Mouse (Mus musculus): ENCODE results near the gene Gm20605. TPM values are rescaled to one million over a fixed set of nuclear protein-coding genes. Genes with fewer than 3 reads are reported as not detected.

Gm20605 gene
- polyA plus RNA-seq, 3 experiments from 2014 or later: 8.6 to 14.1 (median 13.3) TPM

Other genes starting within 250 kb of the Gm20605 start
- under 1 TPM; 0.19 to 0.55 (median 0.24) TPM for gene Zan, start 152.1 kb upstream of the Gm20605 start, polyA plus RNA-seq (2017; shearing (Covaris generic))
- 10 to 100 TPM; 51.1 to 61.5 (median 59.1) TPM for gene Pop7, start 126.7 kb upstream of the Gm20605 start, polyA plus RNA-seq (2017; shearing (Covaris generic))
- 10 to 100 TPM; 14.0 to 33.6 (median 31.4) TPM for gene Gigyf1, start 110.6 kb upstream of the Gm20605 start, polyA plus RNA-seq (2017; shearing (Covaris generic))
- not detected for gene Epo, start 95.9 kb upstream of the Gm20605 start, polyA plus RNA-seq (2017; shearing (Covaris generic))
- gene Gnb2, start 95.7 kb upstream of the Gm20605 start, polyA plus RNA-seq (2017; shearing (Covaris generic)): 10 to 100 TPM; 63.1 to 85.4 (median 72.9) TPM
- not detected for gene Actl6b, start 75.7 kb upstream of the Gm20605 start, polyA plus RNA-seq (2017; shearing (Covaris generic))
- gene Tfr2, start 59.3 kb upstream of the Gm20605 start, polyA plus RNA-seq (2017; shearing (Covaris generic)): 1 to 10 TPM in 2 of 3 experiments, not detected in 1; 1.3 to 1.9 TPM
- 10 to 100 TPM; 24.5 to 34.8 (median 31.0) TPM for gene Mospd3, start 28.1 kb upstream of the Gm20605 start, polyA plus RNA-seq (2017; shearing (Covaris generic))
- under 1 TPM in 2 of 3 experiments, not detected in 1; 0.40 to 0.80 TPM for gene Pcolce, start 15.4 kb upstream of the Gm20605 start, polyA plus RNA-seq (2017; shearing (Covaris generic))
- under 1 TPM in 2 of 3 experiments, not detected in 1; 0.33 to 0.67 TPM for gene Fbxo24, start 173 bp upstream of the Gm20605 start, polyA plus RNA-seq (2017; shearing (Covaris generic))
- gene Lrch4, start 54 bp upstream of the Gm20605 start, polyA plus RNA-seq (2017; shearing (Covaris generic)): 10 to 100 TPM; 57.9 to 66.2 (median 65.6) TPM
- gene Sap25, start 12.2 kb downstream of the Gm20605 start, polyA plus RNA-seq (2017; shearing (Covaris generic)): 10 to 100 TPM; 18.2 to 49.8 (median 44.0) TPM
- not detected for gene Irs3, start 16.5 kb downstream of the Gm20605 start, polyA plus RNA-seq (2017; shearing (Covaris generic))
- gene Agfg2, start 55.6 kb downstream of the Gm20605 start, polyA plus RNA-seq (2017; shearing (Covaris generic)): 10 to 100 TPM; 16.1 to 21.7 (median 16.4) TPM
- gene Nyap1, start 112.4 kb downstream of the Gm20605 start, polyA plus RNA-seq (2017; shearing (Covaris generic)): under 1 TPM in 2 of 3 experiments, not detected in 1; 0.12 to 0.20 TPM
- gene Tsc22d4, start 116.6 kb downstream of the Gm20605 start, polyA plus RNA-seq (2017; shearing (Covaris generic)): 10 to 100 TPM; 43.3 to 83.4 (median 64.7) TPM
- gene Ppp1r35, start 149.7 kb downstream of the Gm20605 start, polyA plus RNA-seq (2017; shearing (Covaris generic)): 10 to 100 TPM in 1 of 3 experiments, 1 to 10 TPM in 2; 6.0 to 10.9 (median 6.5) TPM
- gene Mepce, start 158.5 kb downstream of the Gm20605 start, polyA plus RNA-seq (2017; shearing (Covaris generic)): 10 to 100 TPM; 13.1 to 32.7 (median 29.8) TPM
- gene Zcwpw1, start 158.6 kb downstream of the Gm20605 start, polyA plus RNA-seq (2017; shearing (Covaris generic)): 10 to 100 TPM in 2 of 3 experiments, 1 to 10 TPM in 1; 4.7 to 12.0 (median 11.0) TPM
- gene Pilra, start 207.1 kb downstream of the Gm20605 start, polyA plus RNA-seq (2017; shearing (Covaris generic)): under 1 TPM in 2 of 3 experiments, not detected in 1; 0.19 to 0.79 TPM
- gene Pilrb1, start 228.9 kb downstream of the Gm20605 start, polyA plus RNA-seq (2017; shearing (Covaris generic)): under 1 TPM in 1 of 3 experiments, not detected in 2; 0.38 TPM
- not detected for gene Pilrb2, start 242.6 kb downstream of the Gm20605 start, polyA plus RNA-seq (2017; shearing (Covaris generic))